Mouse (Mus musculus): ENCODE measurements around the gene Gm17364. TPM values are rescaled to one million over a fixed set of nuclear protein-coding genes. Genes with fewer than 3 reads are reported as not detected.

Gm17364 gene
- polyA plus RNA-seq, 1 experiment, result not detected

- Histone ChIP-seq H3K27ac (ENCODE audit: insufficient read depth, low read depth, low read length) (no peak overlapping the region), H3K4me3 (ENCODE audit: insufficient read depth, low read length) (no peak overlapping the region), H3K4me1 (ENCODE audit: control insufficient read depth, insufficient read depth, low read length) (peaks cover 6% of the 10 kb centered on the region)
- TF ChIP-seq POLR2A (IDR thresholded peaks at IDR 0.05; ENCODE audit: borderline replicate concordance, low read depth, low read length) (no peak), CTCF (IDR thresholded peaks at IDR 0.05; ENCODE audit: low read depth, low read length) (no peak)
Observed at GRCm38 (mm10) chr13:41228060-41228459, 45.7 kb downstream of the Gm17364 start.

- H3K27ac ChIP-seq (ENCODE audit: insufficient read depth, low read depth, low read length), result no peak overlapping the region
- H3K4me1 ChIP-seq (ENCODE audit: control insufficient read depth, insufficient read depth, low read length), result peaks cover 6% of the 10 kb centered on the region
- TF ChIP-seq CTCF (IDR thresholded peaks at IDR 0.05; ENCODE audit: low read depth, low read length) (no peak), POLR2A (IDR thresholded peaks at IDR 0.05; ENCODE audit: borderline replicate concordance, low read depth, low read length) (no peak)
- H3K4me3 ChIP-seq (ENCODE audit: insufficient read depth, low read length), result no peak overlapping the region
Observed at GRCm38 (mm10) chr13:41226513-41226912, 47.3 kb downstream of the Gm17364 start.

Other genes with a start within 250 kb of the Gm17364 start
- gene Mak, start 194.3 kb downstream of the Gm17364 start, polyA plus RNA-seq (2012; ENCODE audit: insufficient read depth, insufficient read length, missing spikeins), result 1.5 and 2.8 TPM in 2 replicates
- gene Gcm2, start 162.9 kb downstream of the Gm17364 start, polyA plus RNA-seq (2012; ENCODE audit: insufficient read depth, insufficient read length, missing spikeins), result 0.66 and 1.1 TPM in 2 replicates
- not detected in 2 replicates for gene Sycp2l, start 159.7 kb downstream of the Gm17364 start, polyA plus RNA-seq (2012; ENCODE audit: insufficient read depth, insufficient read length, missing spikeins)
- not detected in 2 replicates for gene Elovl2, start 53.6 kb downstream of the Gm17364 start, polyA plus RNA-seq (2012; ENCODE audit: insufficient read depth, insufficient read length, missing spikeins)
- 21.2 and 24.1 TPM in 2 replicates for gene Smim13, start 24.1 kb downstream of the Gm17364 start, polyA plus RNA-seq (2012; ENCODE audit: insufficient read depth, insufficient read length, missing spikeins)
- 10.9 and 16.9 TPM in 2 replicates for gene Nedd9, start 213.4 kb upstream of the Gm17364 start, polyA plus RNA-seq (2012; ENCODE audit: insufficient read depth, insufficient read length, missing spikeins)